Mouse (Mus musculus) heart, adult 9 months (tissue): ENCODE measurements around the gene Lad1.
A peak's percentile ranks its signal among the peaks of the same experiment; 100 is the strongest.

Experiments
- DNase-seq, 2 experiments: peaks; one replicate each; pipeline ENCODE4 v3.0.0; 2022; ENCODE audit warnings: low spot score in 2 of 2

Lad1 gene

GRCm38 (mm10) chr1:135807546-135807945 is 10.9 kb upstream of the Lad1 start:
- no peak for DNase-seq

DNA sequence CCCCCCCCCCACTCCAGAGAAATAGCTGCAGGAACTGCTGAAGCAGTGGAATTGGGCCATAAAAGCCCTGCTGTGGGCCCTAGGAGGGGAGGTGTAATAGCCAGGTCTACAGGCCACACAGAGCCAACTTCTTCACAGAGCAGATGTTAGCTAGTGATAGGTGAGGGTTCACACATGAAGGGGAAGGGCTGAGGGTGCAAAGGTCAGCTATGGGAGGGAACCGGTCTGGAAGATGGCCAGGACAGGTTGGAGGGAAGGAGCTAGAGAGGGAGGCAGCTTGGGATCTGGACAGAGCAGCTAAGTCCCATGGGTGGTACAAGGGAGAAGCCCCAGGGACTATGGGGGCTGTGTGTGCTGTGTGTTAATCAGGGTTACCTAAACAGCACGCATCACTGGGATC is 8.2 kb upstream of the Lad1 start:
- DNase-seq: no peak

DNA sequence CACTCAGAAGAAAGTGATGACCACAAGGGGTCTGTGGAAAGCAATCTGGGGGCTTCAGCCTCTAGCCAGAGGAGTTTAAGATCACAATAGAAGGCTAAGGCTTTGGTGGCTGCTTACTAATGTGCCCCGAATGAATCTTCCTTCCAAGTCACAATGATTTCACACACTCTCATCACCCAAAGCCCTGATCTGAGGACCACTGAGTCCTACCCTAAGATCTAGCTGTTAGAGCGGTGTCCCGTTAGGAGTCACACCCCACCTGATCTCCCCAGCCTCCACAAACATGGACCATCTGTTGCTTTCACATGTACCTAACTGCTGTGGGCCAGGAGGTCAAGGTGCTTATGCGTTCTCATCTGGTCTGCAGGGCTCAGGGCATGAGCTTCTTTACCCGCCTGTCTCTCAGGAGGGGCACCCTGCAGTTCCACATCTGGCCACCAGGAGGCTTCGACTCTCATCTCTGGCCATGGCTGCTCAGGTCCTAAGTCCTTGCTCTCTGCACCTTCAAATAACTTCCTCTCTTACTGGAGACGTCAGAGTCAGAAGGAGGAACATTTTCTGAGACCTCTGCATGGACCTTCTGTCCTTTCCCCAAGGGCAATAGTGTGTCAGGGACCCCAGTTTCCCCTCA is 7.3 kb upstream of the Lad1 start:
- DNase-seq: peak; percentile 58 to 71

GRCm38 (mm10) chr1:135812205-135812604 is 6.2 kb upstream of the Lad1 start:
- DNase-seq: no peak

DNA sequence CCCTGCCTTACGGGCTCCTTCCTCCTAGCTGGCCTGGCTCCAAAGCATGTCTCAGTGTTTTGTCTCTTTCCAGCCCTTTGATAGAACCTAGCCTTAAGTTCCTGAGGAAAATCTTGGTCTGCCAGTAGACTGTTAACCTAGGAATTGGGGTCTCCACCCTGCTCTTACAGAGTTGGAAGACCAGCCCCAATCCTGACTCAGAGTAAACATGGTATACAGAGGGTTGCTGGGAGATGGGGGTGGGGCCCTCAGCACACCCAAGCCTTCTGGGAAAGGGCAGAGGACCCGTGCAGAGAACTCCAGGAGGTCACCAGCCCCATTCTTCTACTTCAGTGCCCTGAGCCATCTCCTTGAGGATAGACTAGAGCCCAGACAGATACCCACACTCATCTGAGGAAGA is 5.8 kb upstream of the Lad1 start:
- DNase-seq: no peak

DNA sequence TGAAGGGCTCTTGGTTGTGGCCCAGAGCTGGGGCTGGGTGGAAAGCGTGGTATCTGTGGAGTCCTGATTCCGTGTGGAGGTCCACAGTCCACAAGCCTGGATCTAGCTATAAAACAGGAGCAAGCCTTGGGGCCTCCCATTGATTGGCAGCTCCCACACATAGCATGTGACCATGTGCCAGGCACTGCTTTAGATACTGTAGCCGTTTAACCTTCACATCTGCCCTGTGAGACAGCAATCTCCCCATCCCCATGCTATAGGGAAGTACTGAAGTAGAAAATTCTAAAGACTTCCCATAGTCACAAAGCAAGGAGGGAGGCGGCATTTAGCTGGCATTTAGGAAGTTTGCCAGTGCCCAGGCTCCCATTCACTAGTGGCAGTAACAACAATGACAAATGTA is 5.3 kb upstream of the Lad1 start:
- no peak for DNase-seq

DNA sequence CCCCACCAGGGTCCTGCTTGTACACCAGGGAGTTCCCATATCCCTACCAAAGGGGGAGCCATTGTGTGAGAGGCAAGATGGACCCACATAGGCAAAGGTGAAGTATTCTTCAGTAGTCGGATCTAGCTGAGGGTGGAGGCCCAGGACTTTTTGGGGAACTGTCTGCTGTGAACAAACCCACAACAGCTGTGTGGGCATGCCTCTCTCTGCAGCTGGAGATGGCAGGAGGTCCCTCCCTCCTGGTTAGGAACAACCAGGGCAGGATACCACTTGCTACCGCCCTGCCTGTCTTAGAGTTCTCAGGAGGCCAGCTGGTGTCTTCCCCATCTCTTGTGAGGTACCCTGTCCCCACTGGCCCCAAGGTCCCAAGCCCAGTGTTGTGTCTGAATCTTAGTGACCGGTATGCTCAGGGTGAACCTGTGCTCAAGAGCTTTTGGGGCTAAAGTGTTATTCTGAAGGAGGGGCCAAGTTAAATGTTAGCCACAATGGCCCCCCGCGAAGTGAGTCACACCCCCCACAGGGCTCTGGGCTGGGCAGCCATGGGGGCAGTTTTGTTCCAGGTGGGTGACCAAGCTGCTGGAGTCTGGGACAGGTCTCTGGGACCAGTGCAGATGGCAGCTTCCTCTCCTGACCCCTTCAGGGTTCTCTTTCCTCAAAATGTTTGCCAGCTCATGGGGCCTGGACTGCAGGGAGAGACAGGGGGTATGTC is 4.6 kb upstream of the Lad1 start:
- DNase-seq: no peak

DNA sequence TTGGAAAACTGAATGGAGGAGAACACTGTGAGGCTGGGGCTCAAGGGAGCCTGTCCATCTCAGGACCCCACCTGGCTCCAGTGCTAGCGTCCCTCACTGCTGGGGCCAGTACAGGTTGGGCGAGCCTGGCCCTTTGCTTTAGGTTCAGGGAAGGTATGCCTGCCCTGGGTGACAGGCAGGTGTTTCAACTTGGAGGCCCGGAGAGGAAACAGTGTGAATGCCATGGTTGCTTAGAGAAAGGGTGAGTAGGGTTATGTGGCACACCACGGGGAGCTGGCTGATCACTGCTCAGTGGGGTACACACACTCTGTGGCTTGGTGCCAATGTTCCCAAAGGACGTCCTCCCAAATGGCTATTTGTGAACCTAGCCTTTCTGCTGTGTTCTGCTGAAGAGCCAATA is 3.9 kb upstream of the Lad1 start:
- DNase-seq: no peak

DNA sequence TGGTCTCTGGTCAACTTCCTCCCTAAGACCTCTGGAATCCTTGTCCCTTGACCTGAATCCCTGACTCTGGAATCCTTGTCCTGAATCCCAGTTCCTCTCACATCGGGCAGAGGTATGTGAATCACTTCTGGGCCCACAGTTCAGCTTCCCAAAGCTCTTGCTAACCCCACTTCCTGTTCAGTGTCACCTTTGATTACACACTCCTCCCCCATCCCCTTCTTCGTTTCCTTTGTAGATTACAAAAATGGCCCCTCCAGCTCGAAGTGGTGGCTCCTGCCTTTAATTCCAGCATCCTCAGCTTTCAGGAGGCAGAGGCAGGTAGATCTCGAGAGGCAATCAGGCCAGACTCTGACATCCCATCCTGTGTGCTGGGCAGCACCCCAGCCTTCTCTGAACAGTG is 803 bp upstream of the Lad1 start:
- no peak for DNase-seq

DNA sequence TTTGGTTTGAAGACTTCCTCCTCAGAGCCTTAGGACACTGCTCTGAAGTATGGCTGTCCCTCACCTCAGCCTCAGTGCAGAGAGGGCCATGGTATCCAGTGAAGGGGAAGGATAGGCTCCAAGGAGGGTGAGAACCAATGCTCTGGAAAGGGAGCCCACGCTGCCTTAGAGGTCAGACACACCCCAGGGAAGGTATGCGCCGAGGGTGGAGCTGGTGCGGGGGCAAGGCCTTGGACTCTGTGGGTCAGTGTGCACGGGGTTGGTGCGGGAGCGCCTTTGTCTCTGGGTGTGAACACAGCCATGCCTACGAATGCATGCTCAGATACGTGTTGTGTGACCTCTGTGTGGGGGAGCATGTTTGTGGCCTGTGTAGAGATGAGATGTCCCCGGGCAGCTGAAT is 1.7 kb downstream of the Lad1 start:
- no peak for DNase-seq

GRCm38 (mm10) chr1:135820736-135821364 is 2.5 kb downstream of the Lad1 start:
- no peak for DNase-seq

GRCm38 (mm10) chr1:135821780-135822179 is 3.4 kb downstream of the Lad1 start:
- no peak for DNase-seq

DNA sequence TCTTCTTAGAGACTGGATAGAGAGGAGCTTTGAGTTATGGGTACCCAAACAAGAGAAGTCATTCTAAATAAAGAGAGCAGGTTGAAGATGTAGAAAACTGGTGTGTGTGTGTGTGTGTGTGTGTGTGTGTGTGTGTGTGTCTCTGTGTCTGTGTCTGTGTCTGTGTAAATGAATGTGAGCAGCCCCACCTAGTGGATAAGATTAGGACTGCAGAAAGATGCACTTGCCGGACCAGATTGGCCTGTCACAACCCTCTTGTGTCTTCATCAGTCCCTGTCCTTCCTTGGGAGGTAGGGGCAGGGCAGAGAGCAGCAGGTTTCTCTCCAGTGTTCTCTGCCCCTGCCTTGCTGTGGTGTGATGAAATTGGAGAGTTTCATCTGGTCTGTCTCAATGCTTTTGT is 10.5 kb downstream of the Lad1 start:
- no peak for DNase-seq

GRCm38 (mm10) chr1:135834206-135834859 is 15.9 kb downstream of the Lad1 start:
- no peak for DNase-seq

- no peak for DNase-seq
Observed at GRCm38 (mm10) chr1:135834983-135835382, 16.6 kb downstream of the Lad1 start.

GRCm38 (mm10) chr1:135835716-135836483 is 17.5 kb downstream of the Lad1 start, which contains the start of gene Tnnt2:
TSS of gene Tnnt2 (plus strand) at chr1:135836354.
- peak; percentile 76 to 84 for DNase-seq

DNA sequence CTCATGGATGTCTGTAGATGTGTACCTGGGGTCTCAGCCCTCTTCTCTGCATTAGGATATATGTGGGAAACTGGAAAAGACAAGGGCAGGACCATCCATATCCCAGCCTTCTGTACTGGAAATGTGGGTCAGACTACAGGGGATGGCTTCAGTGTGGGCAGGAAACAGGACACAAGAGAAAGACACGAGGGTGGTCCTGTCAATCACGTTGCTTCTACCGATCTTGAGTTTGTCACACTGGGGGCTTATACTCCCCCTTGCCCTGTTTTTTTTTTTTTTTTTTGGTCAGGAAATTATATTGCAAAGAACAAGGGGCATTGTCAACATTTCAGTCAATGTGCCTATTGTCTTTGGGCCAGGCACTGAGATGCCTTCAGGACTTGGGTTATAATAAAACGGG is 20.2 kb downstream of the Lad1 start:
- no peak for DNase-seq

DNA sequence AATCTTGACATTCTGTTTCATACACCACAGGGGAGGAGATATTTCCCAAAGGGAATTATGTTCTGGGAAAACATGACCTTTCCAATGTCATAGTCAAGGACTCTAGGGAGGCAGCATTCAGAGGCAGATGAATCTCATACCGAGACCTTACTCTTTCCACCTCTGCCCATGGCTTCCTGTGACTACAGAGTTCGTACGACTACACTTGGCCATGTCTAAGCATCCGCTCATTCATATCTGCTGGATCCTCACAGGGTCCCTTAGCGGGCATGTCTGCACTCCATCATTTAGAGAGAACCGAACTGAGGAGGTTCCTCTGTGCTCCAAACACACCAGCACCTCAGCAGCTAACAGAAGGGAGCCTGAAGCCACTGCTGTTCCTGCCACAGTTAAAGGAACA is 20.7 kb downstream of the Lad1 start:
- no peak for DNase-seq

GRCm38 (mm10) chr1:135840675-135841395 is 22.4 kb downstream of the Lad1 start:
- DNase-seq: no peak

GRCm38 (mm10) chr1:135843519-135844262 is 25.3 kb downstream of the Lad1 start:
- DNase-seq: no peak
